In genomic region chr7:16099901-16100300, GRCm38 (mm10) we compare ENCODE assay signal across 8 mouse cellular contexts. TPM values are rescaled to one million over a fixed set of nuclear protein-coding genes. Genes with fewer than 3 reads are reported as not detected.
DNase-seq lines count a peak whose midpoint lies in the region; ATAC-seq and TF ChIP-seq lines count a peak whose summit lies in the region.

No protein-coding gene starts in this region.

- DNase-seq in heart, postnatal 10 days: no peak
- DNase-seq in hindbrain, embryonic 11.5 days (ENCODE audit: low spot score): no peak
- DNase-seq in midbrain, embryonic 10.5 days (ENCODE audit: low spot score): no peak
- DNase-seq in cerebellum, adult 8-10 months: no peak
- DNase-seq in MN1 (ENCODE audit: low spot score): no peak
- no peak for DNase-seq in layer of hippocampus, adult 11-12 months (ENCODE audit: low spot score)

- H3K27ac ChIP-seq in heart, embryonic 13.5 days (replicated peaks): 0 out of 2 replicates have a peak overlapping the region, but pooled peaks have one; percentile 95
- H3K27ac ChIP-seq in bone marrow, adult 2 months (ENCODE audit: control insufficient read depth, insufficient read depth, low read depth, low read length, poor library complexity): peak overlapping the region; percentile 46
- H3K27ac ChIP-seq in hindbrain, embryonic 11.5 days (ENCODE audit: low read depth, low read length): no peak overlapping the region
- no peak overlapping the region for H3K27ac ChIP-seq in midbrain, embryonic 10.5 days (replicated peaks)

- TF ChIP-seq CTCF in bone marrow, adult 2 months (IDR thresholded peaks at IDR 0.05; ENCODE audit: control insufficient read depth, insufficient read depth, low read length): no peak

- ATAC-seq in heart, embryonic 13.5 days (ENCODE audit: extremely low read depth, insufficient number of reproducible peaks, low FRiP score, low TSS enrichment): no peak
- no peak for ATAC-seq in hindbrain, embryonic 11.5 days (ENCODE audit: low FRiP score)

- H3K4me2 ChIP-seq in heart, embryonic 13.5 days: peak overlapping the region; percentile 90
- peak overlapping the region; percentile 11; the same call in 1 of the 2 replicates for H3K4me2 ChIP-seq in hindbrain, embryonic 11.5 days (replicated peaks; ENCODE audit: low read depth, low read length)

- WGBS in heart, embryonic 13.5 days: 58% methylated on average over 4 of the region's 4 CpGs
- 51% methylated on average over 4 of the region's 4 CpGs for WGBS in bone marrow, adult 2 months
- 83% methylated on average over 4 of the region's 4 CpGs for WGBS in hindbrain, embryonic 11.5 days
- WGBS in midbrain, embryonic 10.5 days: 77% methylated on average over 4 of the region's 4 CpGs

- peaks cover 43% of the 10 kb centered on the region for H3K4me1 ChIP-seq in heart, embryonic 13.5 days
- H3K4me1 ChIP-seq in bone marrow, adult 2 months (ENCODE audit: control insufficient read depth, insufficient read depth, low read length): peaks cover 1% of the 10 kb centered on the region; the same call in 1 of the 2 replicates
- H3K4me1 ChIP-seq in hindbrain, embryonic 11.5 days (replicated peaks; ENCODE audit: control insufficient read depth, insufficient read depth, low read length): peaks cover 7% of the 10 kb centered on the region
- peaks cover 25% of the 10 kb centered on the region for H3K4me1 ChIP-seq in midbrain, embryonic 10.5 days

- intact Hi-C loops in heart, postnatal 10 days (cut with DNase I): loop anchor here (2.0 to 5.0 kb wide), 2 partner anchors 19 to 123 kb away; partner anchors contain the start of gene Kptn

- peak overlapping the region; percentile 100 for H3K9ac ChIP-seq in heart, embryonic 13.5 days
- H3K9ac ChIP-seq in hindbrain, embryonic 11.5 days (ENCODE audit: low read depth, low read length): no peak overlapping the region

- peaks cover 35% of the 10 kb centered on the region for H3K36me3 ChIP-seq in heart, embryonic 13.5 days
- H3K36me3 ChIP-seq in hindbrain, embryonic 11.5 days (ENCODE audit: control insufficient read depth, insufficient read depth, low read length): no peaks in the 10 kb centered on the region
- peaks cover 45% of the 10 kb centered on the region for H3K36me3 ChIP-seq in midbrain, embryonic 10.5 days

- H3K9me3 ChIP-seq in heart, embryonic 13.5 days: no peaks in the 10 kb centered on the region
- no peaks in the 10 kb centered on the region for H3K9me3 ChIP-seq in hindbrain, embryonic 11.5 days (ENCODE audit: control insufficient read depth, low read length)
- H3K9me3 ChIP-seq in midbrain, embryonic 10.5 days (replicated peaks): no peaks in the 10 kb centered on the region

- peaks cover 14% of the 10 kb centered on the region for H3K27me3 ChIP-seq in heart, embryonic 13.5 days (replicated peaks)
- H3K27me3 ChIP-seq in hindbrain, embryonic 11.5 days (ENCODE audit: control insufficient read depth, insufficient read depth, low read length): no peaks in the 10 kb centered on the region
- H3K27me3 ChIP-seq in midbrain, embryonic 10.5 days (ENCODE audit: low read depth, poor library complexity, severe bottlenecking): no peaks in the 10 kb centered on the region

- H3K4me3 ChIP-seq in heart, embryonic 13.5 days: peak overlapping the region; percentile 96
- peak overlapping the region; percentile 63 for H3K4me3 ChIP-seq in bone marrow, adult 2 months (replicated peaks; ENCODE audit: control insufficient read depth, low read depth, low read length)
- peak overlapping the region; percentile 99; the same call in 1 of the 2 replicates for H3K4me3 ChIP-seq in hindbrain, embryonic 11.5 days (ENCODE audit: low read depth, low read length)
- H3K4me3 ChIP-seq in midbrain, embryonic 10.5 days: peak overlapping the region; percentile 82

- no peak for TF ChIP-seq POLR2A in bone marrow, adult 2 months (IDR thresholded peaks at IDR 0.05; ENCODE audit: borderline replicate concordance, control insufficient read depth, low read depth, low read length)

RNA-seq across cellular contexts. Expression of gene Napa, which starts 1.6 kb away (rescaled TPM):
- polyA plus RNA-seq in heart, embryonic 13.5 days (2015; fragmentation: Nextera tagmentation; extraction: Ambion mirVana): 150 and 157 TPM in 2 replicates
- 100 to 1,000 TPM in 1 of 2 experiments, 10 to 100 TPM in 1; 93.2 to 100 TPM for total RNA-seq in heart, postnatal 10 days (2021)
- 90.4 and 126 TPM in 2 replicates for polyA plus RNA-seq in bone marrow, adult 2 months (2011; ENCODE audit: insufficient read depth, insufficient read length, low replicate concordance, missing spikeins)
- polyA plus RNA-seq in hindbrain, embryonic 11.5 days (2014; fragmentation: Nextera tagmentation; extraction: Ambion mirVana): 176 and 177 TPM in 2 replicates
- 187 and 188 TPM in 2 replicates for polyA plus RNA-seq in midbrain, embryonic 10.5 days (2016; fragmentation: Nextera tagmentation; extraction: Ambion mirVana)

RNA-seq across cellular contexts. Expression of gene Kptn, which starts 19.8 kb away (rescaled TPM):
- polyA plus RNA-seq in heart, embryonic 13.5 days (2015; fragmentation: Nextera tagmentation; extraction: Ambion mirVana): 31.8 and 35.0 TPM in 2 replicates
- total RNA-seq in heart, postnatal 10 days (2021): 10 to 100 TPM; 24.1 to 27.7 TPM
- 7.5 and 10.5 TPM in 2 replicates for polyA plus RNA-seq in bone marrow, adult 2 months (2011; ENCODE audit: insufficient read depth, insufficient read length, low replicate concordance, missing spikeins)
- 21.7 and 23.1 TPM in 2 replicates for polyA plus RNA-seq in hindbrain, embryonic 11.5 days (2014; fragmentation: Nextera tagmentation; extraction: Ambion mirVana)
- polyA plus RNA-seq in midbrain, embryonic 10.5 days (2016; fragmentation: Nextera tagmentation; extraction: Ambion mirVana): 28.8 and 30.6 TPM in 2 replicates

RNA-seq across cellular contexts. Expression of gene Slc8a2, which starts 29.7 kb away (rescaled TPM):
- polyA plus RNA-seq in heart, embryonic 13.5 days (2015; fragmentation: Nextera tagmentation; extraction: Ambion mirVana): 0.05 and 0.20 TPM in 2 replicates
- total RNA-seq in heart, postnatal 10 days (2021): 1 to 10 TPM; 1.3 to 1.4 TPM
- polyA plus RNA-seq in bone marrow, adult 2 months (2011; ENCODE audit: insufficient read depth, insufficient read length, low replicate concordance, missing spikeins): not detected in 2 replicates
- polyA plus RNA-seq in hindbrain, embryonic 11.5 days (2014; fragmentation: Nextera tagmentation; extraction: Ambion mirVana): 0.84 and 1.0 TPM in 2 replicates
- polyA plus RNA-seq in midbrain, embryonic 10.5 days (2016; fragmentation: Nextera tagmentation; extraction: Ambion mirVana): 0.21 and 0.25 TPM in 2 replicates

RNA-seq across cellular contexts. Expression of gene Zfp541, which starts 38.3 kb away (rescaled TPM):
- polyA plus RNA-seq in heart, embryonic 13.5 days (2015; fragmentation: Nextera tagmentation; extraction: Ambion mirVana): 0.05 TPM in 1 of 2 replicates, not detected in the other
- not detected for total RNA-seq in heart, postnatal 10 days (2021)
- not detected in 2 replicates for polyA plus RNA-seq in bone marrow, adult 2 months (2011; ENCODE audit: insufficient read depth, insufficient read length, low replicate concordance, missing spikeins)
- not detected in 2 replicates for polyA plus RNA-seq in hindbrain, embryonic 11.5 days (2014; fragmentation: Nextera tagmentation; extraction: Ambion mirVana)
- not detected in 2 replicates for polyA plus RNA-seq in midbrain, embryonic 10.5 days (2016; fragmentation: Nextera tagmentation; extraction: Ambion mirVana)

RNA-seq across cellular contexts. Expression of gene Bicra, which starts 52.2 kb away (rescaled TPM):
- 4.6 and 5.0 TPM in 2 replicates for polyA plus RNA-seq in heart, embryonic 13.5 days (2015; fragmentation: Nextera tagmentation; extraction: Ambion mirVana)
- 1 to 10 TPM; 9.3 to 9.6 TPM for total RNA-seq in heart, postnatal 10 days (2021)
- polyA plus RNA-seq in bone marrow, adult 2 months (2011; ENCODE audit: insufficient read depth, insufficient read length, low replicate concordance, missing spikeins): 16.7 and 27.9 TPM in 2 replicates
- 6.6 and 9.2 TPM in 2 replicates for polyA plus RNA-seq in hindbrain, embryonic 11.5 days (2014; fragmentation: Nextera tagmentation; extraction: Ambion mirVana)
- 6.9 and 8.2 TPM in 2 replicates for polyA plus RNA-seq in midbrain, embryonic 10.5 days (2016; fragmentation: Nextera tagmentation; extraction: Ambion mirVana)

Comparison
In these comparisons a context has a peak if more than half of its experiments do, and no peak if none do; other contexts are left out.
1. H3K27ac ChIP-seq: peak in heart, embryonic 13.5 days (single experiment) and bone marrow, adult 2 months (single experiment); none in hindbrain, embryonic 11.5 days (single experiment) and midbrain, embryonic 10.5 days (single experiment).
2. Peak in every context shown above with its lines, with median percentiles within 50 percentile points of each other: H3K4me3 ChIP-seq.